8 mouse cellular contexts compared by ENCODE assay signal in the genomic region with DNA sequence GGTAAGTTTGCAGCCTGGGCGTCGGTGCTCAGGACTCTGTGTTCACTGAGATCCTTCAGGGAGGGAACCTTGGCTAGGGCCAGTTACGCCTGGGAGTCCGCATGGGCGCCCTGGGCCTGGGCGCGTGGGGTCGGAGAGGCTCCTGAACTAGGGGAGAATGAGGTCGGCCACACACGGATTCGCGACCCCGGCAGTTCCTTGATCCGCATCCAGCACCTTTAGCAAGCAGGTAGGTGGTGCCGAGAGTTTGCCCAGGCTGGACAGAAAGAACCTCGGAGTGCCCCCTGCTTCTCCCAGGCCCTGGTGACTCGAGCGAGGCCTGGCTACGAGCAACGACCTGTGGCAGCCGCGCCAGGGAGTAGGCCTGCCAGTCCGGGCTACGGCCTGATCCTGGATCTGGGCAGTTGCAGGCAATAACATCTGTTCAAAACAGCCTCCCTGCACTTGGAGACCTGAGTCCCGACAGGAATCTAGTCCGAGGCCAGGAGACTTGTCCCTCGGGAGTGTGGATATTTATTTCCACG. TPM values are rescaled to one million over a fixed set of nuclear protein-coding genes. Genes with fewer than 3 reads are reported as not detected.
A peak's percentile ranks its signal among the peaks of the same experiment; 100 is the strongest.
DNase-seq lines count a peak whose midpoint lies in the region; ATAC-seq and TF ChIP-seq lines count a peak whose summit lies in the region.

No protein-coding gene starts in this region.

- no peak for DNase-seq in lung, adult 2 months
- no peak for DNase-seq in lung, postnatal 14 days
- DNase-seq in ovary, postnatal 36 days (ENCODE audit: low spot score): no peak
- no peak for DNase-seq in layer of hippocampus, postnatal 25 days (ENCODE audit: extremely low spot score in 1 of 2, low spot score in 1 of 2)
- no peak for DNase-seq in cerebellum, adult 11 months

- H3K9ac ChIP-seq in embryonic facial prominence, embryonic 12.5 days: peak overlapping the region; percentile 77
- H3K9ac ChIP-seq in hindbrain, embryonic 15.5 days: peak overlapping the region; percentile 37

- H3K27me3 ChIP-seq in embryonic facial prominence, embryonic 12.5 days: no peaks in the 10 kb centered on the region
- H3K27me3 ChIP-seq in hindbrain, embryonic 15.5 days: no peaks in the 10 kb centered on the region
- no peaks in the 10 kb centered on the region for H3K27me3 ChIP-seq in megakaryocyte, embryonic 14.5 days (replicated peaks)

- TF ChIP-seq CTCF in lung, adult 2 months (IDR thresholded peaks at IDR 0.05; ENCODE audit: insufficient read depth, low read length): no peak

- no peaks in the 10 kb centered on the region for H3K9me3 ChIP-seq in embryonic facial prominence, embryonic 12.5 days
- no peaks in the 10 kb centered on the region for H3K9me3 ChIP-seq in hindbrain, embryonic 15.5 days
- no peaks in the 10 kb centered on the region for H3K9me3 ChIP-seq in megakaryocyte, embryonic 14.5 days

- peak overlapping the region; percentile 72 for H3K4me2 ChIP-seq in embryonic facial prominence, embryonic 12.5 days (replicated peaks)
- H3K4me2 ChIP-seq in hindbrain, embryonic 15.5 days: peak overlapping the region; percentile 83

- H3K36me3 ChIP-seq in embryonic facial prominence, embryonic 12.5 days: peaks cover 5% of the 10 kb centered on the region
- H3K36me3 ChIP-seq in hindbrain, embryonic 15.5 days: no peaks in the 10 kb centered on the region
- peaks cover 43% of the 10 kb centered on the region for H3K36me3 ChIP-seq in megakaryocyte, embryonic 14.5 days (replicated peaks; ENCODE audit: low read length)

- peaks cover 10% of the 10 kb centered on the region for H3K4me1 ChIP-seq in lung, adult 2 months (ENCODE audit: control insufficient read depth, insufficient read depth, low read length)
- peaks cover 23% of the 10 kb centered on the region for H3K4me1 ChIP-seq in embryonic facial prominence, embryonic 12.5 days
- peaks cover 20% of the 10 kb centered on the region for H3K4me1 ChIP-seq in hindbrain, embryonic 15.5 days (replicated peaks)
- H3K4me1 ChIP-seq in megakaryocyte, embryonic 14.5 days: peaks cover 88% of the 10 kb centered on the region

- peak overlapping the region; percentile 61; the same call in 1 of the 2 replicates for H3K27ac ChIP-seq in embryonic facial prominence, embryonic 12.5 days
- no peak overlapping the region for H3K27ac ChIP-seq in hindbrain, embryonic 15.5 days (replicated peaks)

- no peak for TF ChIP-seq POLR2A in lung, adult 2 months (IDR thresholded peaks at IDR 0.05; ENCODE audit: borderline replicate concordance, extremely low read depth, low read depth, low read length)

- H3K4me3 ChIP-seq in lung, adult 2 months (replicated peaks; ENCODE audit: extremely low read depth, low read depth, low read length): peak overlapping the region; percentile 80
- H3K4me3 ChIP-seq in embryonic facial prominence, embryonic 12.5 days: peak overlapping the region; percentile 57
- peak overlapping the region; percentile 47 for H3K4me3 ChIP-seq in hindbrain, embryonic 15.5 days
- H3K4me3 ChIP-seq in megakaryocyte, embryonic 14.5 days (replicated peaks): peak overlapping the region; percentile 97

- peak; percentile 32; the same call in 1 of the 2 replicates for ATAC-seq in embryonic facial prominence, embryonic 12.5 days (ENCODE audit: insufficient number of reproducible peaks, insufficient read depth, low FRiP score, low TSS enrichment)
- ATAC-seq in hindbrain, embryonic 15.5 days (ENCODE audit: low FRiP score, low read depth): peak; percentile 20; the same call in 1 of the 2 replicates

- 3% methylated on average over 28 of the region's 28 CpGs for WGBS in lung, adult 2 months
- WGBS in embryonic facial prominence, embryonic 12.5 days: 14% methylated on average over 28 of the region's 28 CpGs
- WGBS in hindbrain, embryonic 15.5 days: 12% methylated on average over 28 of the region's 28 CpGs

RNA-seq across cellular contexts. Expression of gene Mavs, which starts 0.3 kb away (rescaled TPM):
- 49.8 and 59.7 TPM in 2 replicates for polyA plus RNA-seq in lung, adult 2 months (2012; rRNA removed)
- 16.3 and 18.1 TPM in 2 replicates for polyA plus RNA-seq in embryonic facial prominence, embryonic 12.5 days (2016; fragmentation: Nextera tagmentation; extraction: Ambion mirVana)
- 7.9 and 8.0 TPM in 2 replicates for polyA plus RNA-seq in hindbrain, embryonic 15.5 days (2015; fragmentation: Nextera tagmentation; extraction: Ambion mirVana)
- polyA plus RNA-seq in megakaryocyte, embryonic 14.5 days (2012; ENCODE audit: insufficient read depth, low replicate concordance): 12.8 and 15.6 TPM in 2 replicates
- 1 to 10 TPM; 6.8 to 7.8 TPM for total RNA-seq in layer of hippocampus, postnatal 25 days (2021)

RNA-seq across cellular contexts. Expression of gene Ap5s1, which starts 27.3 kb away (rescaled TPM):
- 44.5 and 46.4 TPM in 2 replicates for polyA plus RNA-seq in lung, adult 2 months (2012; rRNA removed)
- 29.7 and 31.5 TPM in 2 replicates for polyA plus RNA-seq in embryonic facial prominence, embryonic 12.5 days (2016; fragmentation: Nextera tagmentation; extraction: Ambion mirVana)
- polyA plus RNA-seq in hindbrain, embryonic 15.5 days (2015; fragmentation: Nextera tagmentation; extraction: Ambion mirVana): 33.5 and 33.9 TPM in 2 replicates
- 7.7 and 14.6 TPM in 2 replicates for polyA plus RNA-seq in megakaryocyte, embryonic 14.5 days (2012; ENCODE audit: insufficient read depth, low replicate concordance)
- total RNA-seq in layer of hippocampus, postnatal 25 days (2021): 10 to 100 TPM; 23.8 to 27.3 TPM

RNA-seq across cellular contexts. Expression of gene Pank2, which starts 28.1 kb away (rescaled TPM):
- 12.7 and 16.1 TPM in 2 replicates for polyA plus RNA-seq in lung, adult 2 months (2012; rRNA removed)
- 61.8 and 61.9 TPM in 2 replicates for polyA plus RNA-seq in embryonic facial prominence, embryonic 12.5 days (2016; fragmentation: Nextera tagmentation; extraction: Ambion mirVana)
- 25.2 and 26.1 TPM in 2 replicates for polyA plus RNA-seq in hindbrain, embryonic 15.5 days (2015; fragmentation: Nextera tagmentation; extraction: Ambion mirVana)
- polyA plus RNA-seq in megakaryocyte, embryonic 14.5 days (2012; ENCODE audit: insufficient read depth, low replicate concordance): 8.5 and 15.6 TPM in 2 replicates
- total RNA-seq in layer of hippocampus, postnatal 25 days (2021): 10 to 100 TPM; 55.7 to 63.8 TPM

RNA-seq across cellular contexts. Expression of gene Spef1, which starts 47.1 kb away (rescaled TPM):
- polyA plus RNA-seq in lung, adult 2 months (2012; rRNA removed): 16.6 and 19.2 TPM in 2 replicates
- 4.9 and 5.2 TPM in 2 replicates for polyA plus RNA-seq in embryonic facial prominence, embryonic 12.5 days (2016; fragmentation: Nextera tagmentation; extraction: Ambion mirVana)
- 10.3 and 10.9 TPM in 2 replicates for polyA plus RNA-seq in hindbrain, embryonic 15.5 days (2015; fragmentation: Nextera tagmentation; extraction: Ambion mirVana)
- polyA plus RNA-seq in megakaryocyte, embryonic 14.5 days (2012; ENCODE audit: insufficient read depth, low replicate concordance): 1.5 and 1.7 TPM in 2 replicates
- 10 to 100 TPM; 11.2 to 12.4 TPM for total RNA-seq in layer of hippocampus, postnatal 25 days (2021)

RNA-seq across cellular contexts. Expression of gene Cdc25b, which starts 47.4 kb away (rescaled TPM):
- polyA plus RNA-seq in lung, adult 2 months (2012; rRNA removed): 34.5 and 39.1 TPM in 2 replicates
- 48.8 and 52.3 TPM in 2 replicates for polyA plus RNA-seq in embryonic facial prominence, embryonic 12.5 days (2016; fragmentation: Nextera tagmentation; extraction: Ambion mirVana)
- 29.2 and 30.8 TPM in 2 replicates for polyA plus RNA-seq in hindbrain, embryonic 15.5 days (2015; fragmentation: Nextera tagmentation; extraction: Ambion mirVana)
- polyA plus RNA-seq in megakaryocyte, embryonic 14.5 days (2012; ENCODE audit: insufficient read depth, low replicate concordance): 10.8 and 13.1 TPM in 2 replicates
- total RNA-seq in layer of hippocampus, postnatal 25 days (2021): 10 to 100 TPM; 15.4 to 26.6 TPM

Comparison
In these comparisons a context has a peak if more than half of its experiments do, and no peak if none do; other contexts are left out.
1. H3K4me3 ChIP-seq: peak in every context shown above with its lines; median percentile 97 in megakaryocyte, embryonic 14.5 days; 80 in lung, adult 2 months; 57 in embryonic facial prominence, embryonic 12.5 days; 47 in hindbrain, embryonic 15.5 days.